Mouse (Mus musculus): ENCODE results near the gene Lifr. TPM values are rescaled to one million over a fixed set of nuclear protein-coding genes. Genes with fewer than 3 reads are reported as not detected.

Lifr gene
- polyA plus RNA-seq, 1 experiment from 2014 or later: 24.6 TPM

GRCm38 (mm10) chr15:7207292-7207691, 116.9 kb downstream of the Lifr start:
- WGBS: 90% methylated on average over 7 of the region's 7 CpGs
- peaks cover 20% of the 10 kb centered on the region for H3K4me1 ChIP-seq (ENCODE audit: control insufficient read depth, insufficient read depth, low read length)
- H3K36me3 ChIP-seq (ENCODE audit: control insufficient read depth, insufficient read depth, low read length): no peaks in the 10 kb centered on the region
- DNase-seq (ENCODE audit: low spot score) (no peak), ATAC-seq (ENCODE audit: insufficient number of reproducible peaks, low FRiP score, low TSS enrichment, low read depth) (no peak)
- H3K27ac ChIP-seq (replicated peaks; ENCODE audit: low read depth, low read length): no peak overlapping the region
- H3K9ac ChIP-seq (ENCODE audit: low read length): no peak overlapping the region
- no peaks in the 10 kb centered on the region for H3K27me3 ChIP-seq (ENCODE audit: control insufficient read depth, insufficient read depth, low read length)
- no peaks in the 10 kb centered on the region for H3K9me3 ChIP-seq (ENCODE audit: control insufficient read depth, low read length)
- no peak overlapping the region for H3K4me2 ChIP-seq (ENCODE audit: low read depth, severe bottlenecking)
- H3K4me3 ChIP-seq (ENCODE audit: low read depth, low read length): no peak overlapping the region

- Histone ChIP-seq H3K27me3 (ENCODE audit: control insufficient read depth, insufficient read depth, low read length) (no peaks in the 10 kb centered on the region), H3K36me3 (ENCODE audit: control insufficient read depth, insufficient read depth, low read length) (no peaks in the 10 kb centered on the region), H3K27ac (replicated peaks; ENCODE audit: low read depth, low read length) (no peak overlapping the region), H3K4me3 (ENCODE audit: low read depth, low read length) (no peak overlapping the region), H3K4me2 (ENCODE audit: low read depth, severe bottlenecking) (no peak overlapping the region), H3K4me1 (ENCODE audit: control insufficient read depth, insufficient read depth, low read length) (peaks cover 19% of the 10 kb centered on the region), H3K9me3 (ENCODE audit: control insufficient read depth, low read length) (no peaks in the 10 kb centered on the region), H3K9ac (ENCODE audit: low read length) (no peak overlapping the region)
- 78% methylated on average over 9 of the region's 9 CpGs for WGBS
- DNase-seq (ENCODE audit: low spot score) (no peak), ATAC-seq (ENCODE audit: insufficient number of reproducible peaks, low FRiP score, low TSS enrichment, low read depth) (no peak)
These were observed 117.8 kb downstream of the Lifr start for GRCm38 (mm10) chr15:7208180-7208579.

GRCm38 (mm10) chr15:7213683-7214082, 123.3 kb downstream of the Lifr start:
- Histone ChIP-seq H3K9me3 (ENCODE audit: control insufficient read depth, low read length) (no peaks in the 10 kb centered on the region), H3K27me3 (ENCODE audit: control insufficient read depth, insufficient read depth, low read length) (no peaks in the 10 kb centered on the region), H3K4me1 (ENCODE audit: control insufficient read depth, insufficient read depth, low read length) (no peaks in the 10 kb centered on the region), H3K36me3 (ENCODE audit: control insufficient read depth, insufficient read depth, low read length) (no peaks in the 10 kb centered on the region), H3K4me3 (ENCODE audit: low read depth, low read length) (no peak overlapping the region), H3K4me2 (ENCODE audit: low read depth, severe bottlenecking) (no peak overlapping the region), H3K9ac (ENCODE audit: low read length) (no peak overlapping the region), H3K27ac (replicated peaks; ENCODE audit: low read depth, low read length) (no peak overlapping the region)
- ATAC-seq (ENCODE audit: insufficient number of reproducible peaks, low FRiP score, low TSS enrichment, low read depth) (no peak), DNase-seq (ENCODE audit: low spot score) (no peak)
- WGBS: 77% methylated on average over 1 of the region's 1 CpGs

GRCm38 (mm10) chr15:7215845-7216244, 125.4 kb downstream of the Lifr start:
- no peak for DNase-seq (ENCODE audit: low spot score)
- WGBS: 95% methylated on average over 3 of the region's 3 CpGs
- no peak overlapping the region for H3K9ac ChIP-seq (ENCODE audit: low read length)

GRCm38 (mm10) chr15:7216581-7217272, 126.3 kb downstream of the Lifr start:
- peak; percentile 62 for ATAC-seq (ENCODE audit: insufficient number of reproducible peaks, low FRiP score, low TSS enrichment, low read depth)
- no peaks in the 10 kb centered on the region for H3K27me3 ChIP-seq (ENCODE audit: control insufficient read depth, insufficient read depth, low read length)
- DNase-seq (ENCODE audit: low spot score): no peak
- H3K9ac ChIP-seq (ENCODE audit: low read length): no peak overlapping the region
- H3K27ac ChIP-seq (replicated peaks; ENCODE audit: low read depth, low read length): no peak overlapping the region
- no peaks in the 10 kb centered on the region for H3K36me3 ChIP-seq (ENCODE audit: control insufficient read depth, insufficient read depth, low read length)
- no peak overlapping the region for H3K4me2 ChIP-seq (ENCODE audit: low read depth, severe bottlenecking)
- H3K9me3 ChIP-seq (ENCODE audit: control insufficient read depth, low read length): no peaks in the 10 kb centered on the region
- H3K4me1 ChIP-seq (ENCODE audit: control insufficient read depth, insufficient read depth, low read length): no peaks in the 10 kb centered on the region
- no peak overlapping the region for H3K4me3 ChIP-seq (ENCODE audit: low read depth, low read length)
- 90% methylated on average over 9 of the region's 9 CpGs for WGBS

More at GRCm38 (mm10) chr15:7215845-7216244, 125.4 kb downstream of the Lifr start:
- H3K9me3 ChIP-seq (ENCODE audit: control insufficient read depth, low read length): no peaks in the 10 kb centered on the region
- H3K4me2 ChIP-seq (ENCODE audit: low read depth, severe bottlenecking): no peak overlapping the region
- no peak for ATAC-seq (ENCODE audit: insufficient number of reproducible peaks, low FRiP score, low TSS enrichment, low read depth)
- H3K36me3 ChIP-seq (ENCODE audit: control insufficient read depth, insufficient read depth, low read length): no peaks in the 10 kb centered on the region
- no peak overlapping the region for H3K4me3 ChIP-seq (ENCODE audit: low read depth, low read length)
- H3K27me3 ChIP-seq (ENCODE audit: control insufficient read depth, insufficient read depth, low read length): no peaks in the 10 kb centered on the region
- H3K27ac ChIP-seq (replicated peaks; ENCODE audit: low read depth, low read length): no peak overlapping the region
- no peaks in the 10 kb centered on the region for H3K4me1 ChIP-seq (ENCODE audit: control insufficient read depth, insufficient read depth, low read length)

GRCm38 (mm10) chr15:7217273-7217598, 126.8 kb downstream of the Lifr start:
- no peak overlapping the region for H3K4me3 ChIP-seq (ENCODE audit: low read depth, low read length)
- no peak for DNase-seq (ENCODE audit: low spot score)
- 0 out of 2 replicates have a peak, but pooled peaks have one; percentile 13 for ATAC-seq (ENCODE audit: insufficient number of reproducible peaks, low FRiP score, low TSS enrichment, low read depth)

GRCm38 (mm10) chr15:7222809-7223208, 132.4 kb downstream of the Lifr start:
- Histone ChIP-seq H3K9ac (ENCODE audit: low read length) (no peak overlapping the region), H3K4me1 (ENCODE audit: control insufficient read depth, insufficient read depth, low read length) (peaks cover 7% of the 10 kb centered on the region), H3K4me3 (ENCODE audit: low read depth, low read length) (no peak overlapping the region), H3K9me3 (ENCODE audit: control insufficient read depth, low read length) (no peaks in the 10 kb centered on the region), H3K36me3 (ENCODE audit: control insufficient read depth, insufficient read depth, low read length) (no peaks in the 10 kb centered on the region), H3K27me3 (ENCODE audit: control insufficient read depth, insufficient read depth, low read length) (no peaks in the 10 kb centered on the region), H3K27ac (replicated peaks; ENCODE audit: low read depth, low read length) (no peak overlapping the region; the same call in 1 of the 2 replicates), H3K4me2 (ENCODE audit: low read depth, severe bottlenecking) (no peak overlapping the region)
- 37% methylated on average over 11 of the region's 11 CpGs for WGBS
- DNase-seq (ENCODE audit: low spot score) (peak; percentile 39), ATAC-seq (ENCODE audit: insufficient number of reproducible peaks, low FRiP score, low TSS enrichment, low read depth) (0 out of 2 replicates have a peak, but pooled peaks have one; percentile 52)

More at GRCm38 (mm10) chr15:7217273-7217598, 126.8 kb downstream of the Lifr start:
- Histone ChIP-seq H3K9me3 (ENCODE audit: control insufficient read depth, low read length) (no peaks in the 10 kb centered on the region), H3K27me3 (ENCODE audit: control insufficient read depth, insufficient read depth, low read length) (no peaks in the 10 kb centered on the region), H3K4me1 (ENCODE audit: control insufficient read depth, insufficient read depth, low read length) (no peaks in the 10 kb centered on the region; the same call in 1 of the 2 replicates), H3K4me2 (ENCODE audit: low read depth, severe bottlenecking) (no peak overlapping the region), H3K9ac (ENCODE audit: low read length) (no peak overlapping the region), H3K27ac (replicated peaks; ENCODE audit: low read depth, low read length) (no peak overlapping the region), H3K36me3 (ENCODE audit: control insufficient read depth, insufficient read depth, low read length) (no peaks in the 10 kb centered on the region)
- WGBS: 84% methylated on average over 6 of the region's 6 CpGs

GRCm38 (mm10) chr15:7224151-7224775, 133.8 kb downstream of the Lifr start:
- 87% methylated on average over 12 of the region's 12 CpGs for WGBS
- Histone ChIP-seq H3K4me3 (ENCODE audit: low read depth, low read length) (no peak overlapping the region), H3K27me3 (ENCODE audit: control insufficient read depth, insufficient read depth, low read length) (no peaks in the 10 kb centered on the region), H3K9me3 (ENCODE audit: control insufficient read depth, low read length) (no peaks in the 10 kb centered on the region), H3K4me2 (ENCODE audit: low read depth, severe bottlenecking) (no peak overlapping the region), H3K9ac (ENCODE audit: low read length) (no peak overlapping the region), H3K36me3 (ENCODE audit: control insufficient read depth, insufficient read depth, low read length) (no peaks in the 10 kb centered on the region), H3K27ac (replicated peaks; ENCODE audit: low read depth, low read length) (no peak overlapping the region), H3K4me1 (ENCODE audit: control insufficient read depth, insufficient read depth, low read length) (peaks cover 7% of the 10 kb centered on the region)
- ATAC-seq (ENCODE audit: insufficient number of reproducible peaks, low FRiP score, low TSS enrichment, low read depth) (no peak), DNase-seq (ENCODE audit: low spot score) (no peak)

Measured in limb, embryonic 11.5 days (tissue).